Mouse (Mus musculus) regulatory T cell (primary cell): Measurements from ENCODE around the gene H2-Q7.
"Not testable (repeated sequence)": the region's sequence is repeated elsewhere in the genome, so short reads cannot be mapped to it uniquely, and the experiment has no call there.

ENCODE experiments used
- in situ Hi-C: fragments of 300-600 bp; cut with MboI, MseI; formaldehyde crosslinking; loops from one replicate; pipeline ENCODE4 v1.15.1; 2025; ENCODE audit warnings: high pct_unique_total_duplicates

H2-Q7 gene

GRCm38 (mm10) chr17:35434836-35435235 lies 4.1 kb upstream of the H2-Q7 start:
- in situ Hi-C loops = not testable (repeated sequence)

- in situ Hi-C loops = not testable (repeated sequence)
Observed at GRCm38 (mm10) chr17:35435577-35435976, 3.4 kb upstream of the H2-Q7 start.

DNA sequence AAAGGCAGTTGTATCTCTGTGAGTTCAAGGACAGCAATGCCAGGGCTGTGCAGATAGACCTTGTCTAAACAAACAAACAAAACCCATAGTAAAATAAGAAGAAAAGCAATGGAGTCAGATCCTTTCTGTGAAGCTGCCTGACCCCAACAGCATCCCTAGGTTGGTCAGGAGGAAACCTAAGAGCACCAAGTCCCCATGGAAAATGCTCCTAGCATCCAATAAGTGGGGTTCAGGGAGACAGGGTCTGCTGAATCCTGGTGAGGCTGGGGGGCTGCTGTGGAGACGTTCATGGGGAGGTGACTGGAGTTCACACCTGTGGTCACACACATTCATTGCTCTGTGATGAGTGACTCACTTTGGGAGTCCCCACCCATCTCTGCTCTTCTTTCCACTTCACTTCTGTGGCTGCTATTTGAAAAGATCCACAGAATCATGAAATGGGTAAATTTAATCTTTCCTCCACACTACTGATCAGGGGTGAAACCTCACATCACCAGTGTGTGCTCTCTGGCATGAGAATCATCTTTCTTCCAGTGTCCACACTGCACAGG lies 1.5 kb upstream of the H2-Q7 start:
- in situ Hi-C loops = not testable (repeated sequence)

GRCm38 (mm10) chr17:35438395-35438794 lies 560 bp upstream of the H2-Q7 start:
- in situ Hi-C loops = not testable (repeated sequence)

- in situ Hi-C loops = not testable (repeated sequence)
Observed at GRCm38 (mm10) chr17:35439295-35439747, 366 bp downstream of the H2-Q7 start.

- in situ Hi-C loops = loop anchor here (5.0 kb wide), 1 partner anchor 43 kb away; no protein-coding TSS in a partner anchor
Observed at GRCm38 (mm10) chr17:35439925-35440645, 1.1 kb downstream of the H2-Q7 start.

GRCm38 (mm10) chr17:35442376-35442775 lies 3.4 kb downstream of the H2-Q7 start:
- in situ Hi-C loops = loop anchor here (5.0 kb wide), 1 partner anchor 45 kb away; no protein-coding TSS in a partner anchor

- in situ Hi-C loops = loop anchor here (5.0 kb wide), 1 partner anchor 47 kb away; no protein-coding TSS in a partner anchor
Observed at GRCm38 (mm10) chr17:35444510-35444909, 5.6 kb downstream of the H2-Q7 start.

DNA sequence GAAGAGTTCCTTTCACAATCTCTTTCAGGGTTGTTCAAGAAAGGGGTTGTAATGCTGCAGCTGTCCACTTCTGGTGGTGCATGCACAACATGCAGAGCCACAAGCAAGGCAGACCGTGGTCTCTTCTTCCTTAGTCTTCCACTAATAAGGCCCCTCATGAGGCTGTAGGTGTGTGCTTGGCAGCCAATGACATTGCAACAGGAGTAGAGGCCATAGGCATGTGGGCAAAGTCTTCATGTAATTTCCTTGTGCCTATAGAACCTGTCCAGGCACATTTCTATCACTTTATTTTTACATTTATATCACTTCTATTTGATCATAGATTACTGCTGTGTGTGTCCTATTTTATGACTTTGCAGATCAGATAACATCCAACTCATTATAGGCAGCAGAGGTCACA lies 19.3 kb downstream of the H2-Q7 start:
- in situ Hi-C loops = loop anchor here (5.0 to 10.0 kb wide), 3 partner anchors 36 to 1471 kb away; partner anchors contain the start of gene H2-Q6

- in situ Hi-C loops = not testable (repeated sequence)
Observed at GRCm38 (mm10) chr17:35460513-35461341, 21.8 kb downstream of the H2-Q7 start.

GRCm38 (mm10) chr17:35465651-35466050 lies 26.7 kb downstream of the H2-Q7 start:
- in situ Hi-C loops = loop anchor here (5.0 kb wide), 1 partner anchor 52 kb away; the partner anchor contains the start of genes Cchcr1 and Tcf19

- in situ Hi-C loops = loop anchor here (5.0 kb wide), 1 partner anchor 48 kb away; the partner anchor contains the start of genes Cchcr1 and Tcf19
Observed at GRCm38 (mm10) chr17:35468936-35469335, 30.0 kb downstream of the H2-Q7 start.

GRCm38 (mm10) chr17:35469842-35470751 lies 31.1 kb downstream of the H2-Q7 start, which contains the start of gene H2-Q10:
TSS of gene H2-Q10 (plus strand) at chr17:35470089.
- in situ Hi-C loops = loop anchor here (5.0 kb wide), 1 partner anchor 47 kb away; the partner anchor contains the start of genes Cchcr1 and Tcf19

DNA sequence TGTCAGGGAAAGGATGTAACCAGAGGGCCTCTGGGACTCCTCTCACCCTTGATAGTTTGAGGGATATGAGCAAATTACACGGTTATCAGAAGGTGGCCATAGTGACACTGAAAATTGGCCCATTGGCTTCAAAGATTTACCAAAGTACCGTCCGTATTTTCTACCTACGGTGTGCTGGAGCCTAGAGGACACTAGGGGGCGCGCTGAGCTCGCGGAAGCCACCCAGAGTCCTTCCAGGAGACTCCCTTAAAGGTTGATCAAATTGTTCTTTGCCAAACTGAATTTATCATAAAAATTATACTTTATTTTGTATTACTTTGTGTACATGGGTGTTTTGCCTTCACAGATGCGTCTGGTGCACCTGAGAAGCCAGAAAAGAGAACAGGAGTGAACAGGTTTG lies 45.1 kb downstream of the H2-Q7 start:
- in situ Hi-C loops = no loop called here

- in situ Hi-C loops = no loop called here
Observed at GRCm38 (mm10) chr17:35485702-35486101, 46.7 kb downstream of the H2-Q7 start.

- in situ Hi-C loops = no loop called here
Observed at GRCm38 (mm10) chr17:35486726-35487125, 47.8 kb downstream of the H2-Q7 start.

DNA sequence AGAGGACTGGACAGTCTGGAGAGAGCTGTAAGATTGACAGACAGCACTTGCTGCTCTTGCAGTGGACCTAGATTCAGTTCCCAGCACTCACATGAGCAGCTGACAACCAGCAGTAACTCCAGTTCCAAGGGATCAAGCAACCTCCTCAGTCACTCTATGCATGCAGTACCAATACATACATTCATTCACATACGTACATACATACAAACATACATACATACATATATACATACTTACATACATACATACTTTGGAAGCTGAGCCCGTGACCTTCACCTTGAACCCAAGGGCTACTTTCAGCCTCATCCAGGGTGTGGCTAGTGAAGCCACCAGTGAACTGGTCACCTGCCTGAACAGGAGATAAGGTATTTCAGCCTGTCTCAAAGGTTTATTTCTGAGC lies 49.1 kb downstream of the H2-Q7 start:
- in situ Hi-C loops = no loop called here

DNA sequence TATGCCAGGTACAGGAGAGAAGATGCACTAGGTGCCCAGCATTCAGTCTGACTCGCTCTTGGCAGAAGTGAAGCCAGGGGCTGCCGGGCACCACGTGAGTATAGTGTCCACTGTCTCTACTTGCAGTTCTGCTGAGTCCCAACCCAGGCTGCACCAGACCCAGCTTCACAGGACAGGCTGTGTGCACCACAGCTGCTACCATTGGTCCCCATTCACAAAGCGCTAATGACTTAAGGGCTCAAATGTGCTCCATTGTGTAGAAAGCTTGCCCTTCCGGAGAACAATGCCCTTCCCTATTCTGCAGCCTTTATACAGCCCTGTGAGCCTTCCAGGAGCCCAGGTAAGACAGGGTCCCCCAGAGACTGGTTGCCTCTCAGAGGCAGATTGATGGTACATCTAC lies 51.4 kb downstream of the H2-Q7 start:
- in situ Hi-C loops = no loop called here
